Mouse (Mus musculus) lung, postnatal 0 days (tissue): Measurements from ENCODE around the gene Gm10392.

Experiments used
- CTCF ChIP-seq: IDR thresholded peaks from 2 replicates; pipeline ENCODE4 v1.5.1; 2016; ENCODE audit warnings: antibody characterized with exemption, mild to moderate bottlenecking
- EP300 ChIP-seq: IDR thresholded peaks from 2 replicates; pipeline ENCODE4 v1.6.1; 2016; ENCODE audit warnings: antibody characterized with exemption, mild to moderate bottlenecking, control low read depth

GRCm38 (mm10) chr11:77500361-77501325, 18.4 kb downstream of the Gm10392 start:
- TF ChIP-seq CTCF (no peak), EP300 (no peak)
